Mouse (Mus musculus) granulocyte monocyte progenitor cell, adult 5-6 weeks (primary cell): ENCODE results near the gene Fkrp. TPM values are rescaled to one million over a fixed set of nuclear protein-coding genes. Genes with fewer than 3 reads are reported as not detected.
A peak's percentile ranks its signal among the peaks of the same experiment; 100 is the strongest.

Source experiments
- ATAC-seq: replicated peaks from 2 replicates; pipeline ENCODE4 v1.8.0; 2016; ENCODE audit warnings: mild to moderate bottlenecking, moderate TSS enrichment, inconsistent platforms; ENCODE audit not compliant: poor library complexity, severe bottlenecking
- total RNA-seq, 2 experiments: library from RNA; stranded (forward) in 1 of 2; stranded (reverse) in 1 of 2; fragments of 200-712, 200-1000 nt in 1 of 2; fragments of >200 nt in 1 of 2; fragmentation: Nextera tagmentation in 1 of 2; gene quantifications; 2 replicates each; pipeline ENCODE4 v1.2.3; 2014 to 2017

Gene Fkrp
- total RNA-seq (2014; fragmentation: Nextera tagmentation) (8.1 and 10.5 TPM in 2 replicates), total RNA-seq (2017) (9.3 and 11.0 TPM in 2 replicates)

GRCm38 (mm10) chr7:16816475-16817122 lies at the start of gene Fkrp:
Gene Fkrp, minus strand, starts transcription at chr7:16816732.
- ATAC-seq: peak; percentile 23

DNA sequence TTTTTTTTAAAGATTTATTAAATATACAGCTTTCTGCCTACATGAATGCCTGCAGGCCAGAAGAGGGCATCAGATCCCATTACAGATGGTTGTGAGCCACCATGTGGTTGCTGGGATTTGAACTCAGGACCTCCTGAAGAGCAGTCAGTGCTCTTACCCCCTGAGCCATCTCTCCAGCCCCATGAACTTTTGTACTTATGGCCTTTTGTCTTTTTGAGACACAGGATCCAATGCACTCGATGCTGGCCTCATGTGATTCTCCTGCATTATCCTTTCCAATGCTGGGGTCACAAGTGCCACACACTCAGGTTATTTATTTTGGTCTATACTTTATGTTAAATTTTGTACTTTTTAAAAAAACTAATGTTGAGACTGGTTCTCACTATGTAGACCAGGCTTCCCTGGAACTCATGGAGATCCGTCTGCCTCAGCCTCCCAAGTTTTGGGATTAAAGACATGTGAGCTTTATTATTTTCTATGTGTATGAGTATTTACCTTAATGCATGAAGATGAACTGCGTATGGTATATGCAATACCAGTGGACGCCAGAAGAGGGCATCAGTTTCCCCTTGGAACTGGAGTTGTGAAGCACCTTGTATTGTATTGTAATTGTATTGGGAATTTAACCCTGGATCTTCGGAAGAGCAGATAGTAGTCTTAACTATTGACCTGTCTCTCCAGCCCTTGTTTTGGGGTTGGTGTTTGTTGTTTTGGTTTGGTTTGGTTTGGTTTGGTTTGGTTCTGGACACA lies 43.5 kb upstream of the Fkrp start:
- peak; percentile 59 for ATAC-seq

DNA sequence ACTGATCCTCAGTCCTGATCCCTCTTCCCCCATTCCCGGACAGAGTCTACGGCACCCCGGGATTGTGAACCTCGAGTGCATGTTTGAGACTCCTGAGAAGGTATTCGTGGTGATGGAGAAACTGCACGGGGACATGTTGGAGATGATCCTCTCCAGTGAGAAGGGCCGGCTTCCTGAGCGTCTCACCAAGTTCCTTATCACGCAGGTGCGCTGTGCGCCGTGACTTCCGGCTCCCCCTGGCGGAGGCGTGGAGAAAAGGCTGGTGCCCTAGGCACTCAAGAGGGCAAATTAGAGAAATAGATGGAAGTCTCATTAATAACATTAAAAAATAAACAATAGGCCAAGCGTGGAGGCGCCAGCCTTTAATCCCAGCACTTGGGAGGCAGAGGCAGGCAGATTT lies 41.8 kb upstream of the Fkrp start:
- peak; percentile 75 for ATAC-seq

GRCm38 (mm10) chr7:16853302-16853831 lies 36.8 kb upstream of the Fkrp start:
- no peak for ATAC-seq

- no peak for ATAC-seq
These were observed 35.1 kb upstream of the Fkrp start for GRCm38 (mm10) chr7:16851636-16852035.

- ATAC-seq: peak; percentile 24; the same call in 1 of the 2 replicates
These were observed 32.0 kb upstream of the Fkrp start for GRCm38 (mm10) chr7:16848579-16848978.

- ATAC-seq: no peak
These were observed 31.0 kb upstream of the Fkrp start for GRCm38 (mm10) chr7:16847507-16847906.

GRCm38 (mm10) chr7:16846775-16847174 lies 30.2 kb upstream of the Fkrp start:
- no peak for ATAC-seq

DNA sequence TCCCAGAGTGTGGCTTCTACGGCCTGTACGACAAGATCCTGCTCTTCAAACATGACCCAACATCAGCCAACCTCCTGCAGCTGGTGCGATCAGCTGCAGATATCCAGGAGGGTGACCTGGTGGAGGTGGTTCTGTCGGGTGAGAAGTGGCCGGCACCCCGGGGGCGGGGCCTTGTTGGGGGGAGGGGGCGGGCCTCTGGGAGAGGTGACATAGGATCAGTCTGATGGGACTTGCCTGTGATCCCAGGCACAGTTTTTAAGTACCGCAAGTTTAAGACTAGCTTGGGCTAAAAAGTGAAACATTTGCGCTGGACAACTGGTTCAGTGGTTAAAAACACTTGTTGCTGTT lies 29.3 kb upstream of the Fkrp start:
- ATAC-seq: no peak

DNA sequence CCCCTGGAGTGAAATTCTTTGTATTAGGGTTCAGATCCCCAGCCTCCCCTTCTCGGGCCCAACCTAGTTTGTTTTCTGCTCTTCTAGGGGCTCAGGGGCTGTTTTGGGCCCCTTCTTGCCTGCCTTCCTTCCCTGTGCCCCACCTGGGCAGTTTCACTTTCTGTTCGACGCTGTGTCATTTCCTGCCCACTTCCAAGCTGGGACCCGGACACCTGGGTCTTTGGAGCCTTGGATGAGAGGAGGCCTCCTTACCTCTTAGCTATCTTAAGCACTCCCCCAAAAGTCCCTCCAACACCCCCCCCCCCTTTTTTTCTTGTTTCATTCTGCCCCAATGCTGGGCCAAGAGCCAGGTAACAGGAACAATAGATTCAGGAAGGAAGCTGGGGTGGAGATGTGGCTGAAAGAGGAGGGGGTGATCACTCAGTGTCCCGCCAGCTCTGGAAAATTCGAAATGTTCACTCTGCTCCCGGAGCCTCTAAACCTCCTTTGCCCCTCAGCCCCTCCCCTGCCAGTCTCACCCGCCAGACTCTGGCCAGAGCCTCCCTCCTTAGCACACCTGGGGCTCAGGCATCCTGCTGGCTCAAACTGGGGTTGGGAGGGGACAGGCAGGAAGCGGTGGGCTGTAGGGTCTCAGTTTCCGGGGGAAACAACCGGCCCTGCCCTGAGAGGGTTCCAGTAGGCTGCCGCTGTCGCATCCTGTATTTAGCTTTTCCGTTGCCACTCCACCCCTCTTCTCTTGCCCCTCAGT lies 28.7 kb upstream of the Fkrp start:
- peak; percentile 4; the same call in 1 of the 2 replicates for ATAC-seq

DNA sequence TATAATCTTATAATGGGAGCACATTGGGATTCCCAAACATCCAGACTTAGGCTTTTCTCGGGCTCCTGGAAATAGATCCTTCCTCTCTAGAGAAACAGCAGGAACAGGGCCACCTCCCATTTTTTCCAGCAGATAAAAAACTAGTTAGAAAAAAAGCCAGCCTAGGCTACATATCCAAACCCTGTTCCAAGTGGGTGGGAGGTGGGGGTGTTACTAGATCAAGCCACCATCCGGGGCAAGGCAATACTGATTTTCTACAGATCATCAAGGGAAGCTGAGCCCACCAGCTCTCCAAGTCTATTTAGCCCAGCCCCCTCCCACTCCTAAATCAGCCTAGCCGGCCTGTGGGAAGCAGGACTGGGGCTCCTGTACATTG lies 28.2 kb upstream of the Fkrp start:
- ATAC-seq: no peak

DNA sequence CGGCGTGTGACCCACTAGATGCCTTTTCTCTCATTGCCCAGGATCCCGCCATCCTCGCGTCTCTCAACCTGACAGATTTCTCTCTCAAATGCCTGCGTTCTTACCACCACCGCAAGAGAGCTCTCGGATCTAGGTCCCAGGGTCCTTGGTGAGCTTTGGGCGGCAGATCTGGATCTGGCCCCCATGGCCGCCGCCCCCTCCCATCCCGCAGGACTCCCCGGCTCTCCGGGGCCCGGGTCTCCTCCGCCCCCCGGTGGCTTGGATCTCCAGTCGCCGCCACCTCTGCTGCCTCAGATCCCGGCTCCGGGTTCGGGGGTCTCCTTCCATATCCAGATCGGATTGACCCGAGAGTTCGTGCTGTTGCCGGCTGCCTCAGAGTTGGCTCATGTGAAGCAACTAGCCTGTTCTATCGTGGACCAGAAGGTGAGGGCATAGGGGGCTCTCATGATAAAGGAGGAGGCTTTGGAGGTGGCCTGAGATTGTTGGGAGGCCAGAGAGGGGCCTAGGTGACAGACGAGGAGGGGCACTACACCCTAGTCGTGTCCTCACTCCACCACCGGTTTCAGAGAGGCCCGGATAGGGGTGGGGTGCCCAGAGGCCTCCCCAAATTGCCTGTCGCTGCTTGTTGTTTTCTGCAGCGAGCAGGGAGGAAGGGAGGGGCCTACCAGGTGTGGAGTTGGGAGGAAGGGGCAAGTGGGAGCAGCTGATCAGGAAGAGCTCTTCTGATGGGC lies 27.1 kb upstream of the Fkrp start:
- no peak for ATAC-seq

GRCm38 (mm10) chr7:16842645-16843063 lies 26.1 kb upstream of the Fkrp start, which contains the start of gene Prkd2:
Gene Prkd2, plus strand, starts transcription at chr7:16842902.
- peak; percentile 71 for ATAC-seq

DNA sequence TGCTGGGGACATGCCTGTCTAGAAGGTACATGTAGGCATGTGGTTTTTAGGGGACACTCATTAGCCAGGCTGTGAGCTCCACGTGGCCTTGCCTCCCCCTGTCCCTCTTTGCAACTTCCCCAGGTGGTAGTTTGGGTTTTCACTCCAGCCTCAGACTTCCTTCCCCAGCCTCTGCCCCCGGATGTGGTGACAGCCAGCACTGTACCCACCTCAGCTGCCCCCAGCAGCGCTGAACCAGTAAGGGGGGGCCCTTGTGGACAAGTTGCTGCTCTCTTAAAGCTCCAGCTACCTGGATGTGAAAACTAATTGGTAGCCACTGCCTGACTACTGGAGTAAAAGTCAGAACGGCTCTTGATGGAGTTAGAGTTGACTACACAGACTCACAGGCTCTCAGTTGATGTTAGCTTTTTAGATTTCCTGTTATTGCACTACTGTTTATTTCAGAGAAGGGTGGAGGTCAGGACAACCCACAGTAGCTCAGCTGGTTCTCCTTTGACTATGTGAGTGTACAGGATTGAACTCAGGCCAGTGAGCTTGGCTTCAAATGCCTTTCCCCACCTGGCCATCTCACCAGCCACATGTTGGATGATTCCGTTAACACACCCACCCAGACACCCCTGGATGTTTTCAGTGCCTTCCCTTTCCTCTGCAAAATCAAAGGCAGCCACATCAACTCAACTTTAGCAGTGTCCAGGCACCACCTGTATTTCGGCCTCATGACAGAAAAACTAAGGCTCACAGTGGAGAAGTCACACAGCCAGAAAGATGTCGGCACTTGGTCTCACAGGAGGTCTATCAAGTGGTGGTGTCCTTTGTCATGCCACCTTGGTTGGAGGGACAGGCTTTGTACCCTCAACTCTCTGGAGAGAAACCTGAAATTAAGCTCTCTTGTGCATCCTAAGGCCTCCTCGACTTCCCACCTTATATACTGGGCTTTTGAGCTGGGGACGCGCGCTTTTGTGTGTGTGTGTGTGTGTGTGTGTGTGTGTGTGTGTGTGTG lies 25.3 kb upstream of the Fkrp start:
- peak; percentile 67 for ATAC-seq

DNA sequence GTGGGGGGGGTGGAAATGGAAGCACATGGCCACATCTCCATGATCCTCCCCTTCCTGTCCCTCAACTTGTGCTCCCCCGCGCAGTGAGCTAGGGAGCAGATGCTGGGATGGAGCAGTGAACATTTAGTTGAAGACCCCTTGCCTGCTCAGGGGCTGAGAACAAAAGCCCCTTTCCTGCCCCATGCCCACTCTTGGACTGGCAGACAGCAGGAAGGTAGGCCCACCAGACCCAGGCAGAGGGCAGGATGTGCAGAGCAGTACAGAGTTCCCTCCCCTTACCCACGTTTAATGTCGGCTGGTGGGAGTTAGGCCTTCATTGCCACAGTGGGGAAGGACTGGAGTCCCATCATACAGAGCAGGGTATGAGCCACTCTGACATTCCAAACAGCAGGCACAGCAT lies 24.5 kb upstream of the Fkrp start:
- no peak for ATAC-seq

GRCm38 (mm10) chr7:16840109-16840491 lies 23.6 kb upstream of the Fkrp start:
- no peak for ATAC-seq

GRCm38 (mm10) chr7:16839427-16840108 lies 23.0 kb upstream of the Fkrp start:
- no peak for ATAC-seq

- ATAC-seq: no peak
These were observed 22.4 kb upstream of the Fkrp start for GRCm38 (mm10) chr7:16838804-16839426.
